Mouse (Mus musculus) liver, adult 2 months (tissue): ENCODE data around the gene Zg16. TPM values are rescaled to one million over a fixed set of nuclear protein-coding genes. Genes with fewer than 3 reads are reported as not detected.
A peak's percentile ranks its signal among the peaks of the same experiment; 100 is the strongest.

Experiments used
- DNase-seq: peaks from one replicate; pipeline ENCODE4 v3.0.0-alpha.2; 2011; ENCODE audit warnings: low read depth, low spot score; ENCODE audit errors: extremely low read depth
- H3K27ac ChIP-seq: fragments of 200-500 bp; replicated peaks from 2 replicates; pipeline ENCODE4 v1.5.1; 2012; ENCODE audit warnings: low read depth, mild to moderate bottlenecking, control low read depth, inconsistent platforms, low read length; ENCODE audit not compliant: insufficient read depth
- H3K27me3 ChIP-seq: fragments of 200-500 bp; 2 replicates; pipeline ENCODE4 v1.6.1; 2012; ENCODE audit warnings: mild to moderate bottlenecking, moderate library complexity, low read length, inconsistent platforms; ENCODE audit not compliant: control insufficient read depth, insufficient read depth
- H3K36me3 ChIP-seq: fragments of 200-500 bp; 2 replicates; pipeline ENCODE4 v1.6.1; 2012; ENCODE audit warnings: low read length, inconsistent platforms; ENCODE audit not compliant: control insufficient read depth, insufficient read depth
- H3K4me1 ChIP-seq: fragments of 200-500 bp; 2 replicates; pipeline ENCODE4 v1.6.1; 2011; ENCODE audit warnings: low read length; ENCODE audit not compliant: control insufficient read depth, insufficient read depth
- H3K4me3 ChIP-seq: fragments of 200-500 bp; 2 replicates; pipeline ENCODE4 v1.5.1; 2011; ENCODE audit warnings: low read depth, mild to moderate bottlenecking, control low read depth, low read length, moderate library complexity; ENCODE audit not compliant: insufficient read depth
- H3K79me2 ChIP-seq: fragments of 200-500 bp; 2 replicates; pipeline ENCODE4 v1.6.1; 2012; ENCODE audit warnings: inconsistent platforms, mild to moderate bottlenecking, low read length, moderate library complexity; ENCODE audit not compliant: control insufficient read depth, insufficient read depth
- H3K9ac ChIP-seq: fragments of 200-500 bp; 2 replicates; pipeline ENCODE4 v1.6.1; 2012; ENCODE audit warnings: low read depth, mild to moderate bottlenecking, control low read depth, inconsistent platforms, low read length
- CTCF ChIP-seq: fragments of 200-500 bp; IDR thresholded peaks from 2 replicates; pipeline ENCODE4 v1.5.1; 2011; ENCODE audit warnings: low read depth, low read length, control low read depth
- POLR2A ChIP-seq: fragments of 200-500 bp; IDR thresholded peaks from 2 replicates; pipeline ENCODE4 v1.6.1; 2011; ENCODE audit warnings: low read length, control low read depth; ENCODE audit not compliant: insufficient read depth; ENCODE audit errors: extremely low read depth
- WGBS: fragments of 180-500 bp; shearing (Covaris S2); methylation state at CpG from one replicate; pipeline ENCODE4 v1.1.7; 2018; 5-methylcytosine and 5-hydroxymethylcytosine counted together
- polyA plus RNA-seq: library from polyadenylated mRNA; depleted of rRNA; stranded (reverse); fragments of >200 nt; gene quantifications from 2 replicates; pipeline ENCODE4 v1.2.3, GENCODE M21; 2012
- total RNA-seq: library from RNA; depleted of rRNA; stranded (reverse); fragments of >200 nt; gene quantifications from 2 replicates; pipeline ENCODE4 v1.2.3, GENCODE M21; 2014

Zg16 gene
- total and polyA plus RNA-seq, 2 experiments: 2.3 to 47.8 TPM

GRCm38 (mm10) chr7:127041851-127042672 is 45.1 kb downstream of the Zg16 start, which contains the start of gene Kif22:
Kif22 (minus strand) TSS chr7:127042471.
- no peaks in the 10 kb centered on the region for H3K36me3 ChIP-seq
- H3K4me1 ChIP-seq: peaks cover 3% of the 10 kb centered on the region
- peak within 1 kb of the TSS; percentile 80 for H3K9ac ChIP-seq
- peak; percentile 75 for DNase-seq
- H3K27ac ChIP-seq: 0 out of 2 replicates have a peak within 1 kb of the TSS, but pooled peaks have one; percentile 20
- H3K27me3 ChIP-seq: no peaks in the 10 kb centered on the region
- H3K4me3 ChIP-seq: peak within 1 kb of the TSS; percentile 77
- no peak for TF ChIP-seq CTCF
- no peak for TF ChIP-seq POLR2A
- under 1% methylated on average over 53 of the region's 53 CpGs for WGBS
- no peaks in the 10 kb centered on the region for H3K79me2 ChIP-seq

GRCm38 (mm10) chr7:127031244-127031643 is 55.9 kb downstream of the Zg16 start:
- Histone ChIP-seq H3K79me2 (no peaks in the 10 kb centered on the region), H3K9ac (no peak overlapping the region), H3K27me3 (no peaks in the 10 kb centered on the region), H3K36me3 (no peaks in the 10 kb centered on the region), H3K4me1 (peaks cover 6% of the 10 kb centered on the region), H3K27ac (no peak overlapping the region), H3K4me3 (no peak overlapping the region)
- TF ChIP-seq POLR2A: no peak
- 81% methylated on average over 1 of the region's 1 CpGs for WGBS
- no peak for DNase-seq

DNA sequence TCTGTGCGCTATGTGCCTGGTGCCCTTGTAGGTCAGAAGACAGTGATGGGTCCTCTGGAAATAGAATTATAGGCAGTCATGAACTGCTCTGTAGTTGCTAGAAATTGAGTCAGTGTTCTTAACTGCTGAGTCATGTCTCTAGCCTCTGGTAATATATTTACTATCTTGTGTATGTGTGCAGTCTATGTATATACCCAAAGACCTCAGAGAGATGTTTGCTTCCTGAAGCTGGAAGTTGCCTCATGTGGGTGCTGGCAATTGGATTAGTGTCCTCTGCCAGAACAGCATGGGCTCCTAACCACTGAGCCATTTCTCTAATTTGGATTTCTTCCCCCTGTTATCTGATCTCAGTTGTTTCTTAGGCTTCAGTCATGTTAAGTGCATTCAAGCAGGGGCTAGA is 57.0 kb downstream of the Zg16 start:
- Histone ChIP-seq H3K4me1 (peaks cover 6% of the 10 kb centered on the region), H3K27me3 (no peaks in the 10 kb centered on the region), H3K9ac (no peak overlapping the region), H3K79me2 (no peaks in the 10 kb centered on the region), H3K27ac (no peak overlapping the region), H3K4me3 (no peak overlapping the region), H3K36me3 (no peaks in the 10 kb centered on the region)
- TF ChIP-seq POLR2A (no peak), CTCF (no peak)
- WGBS: 98% methylated on average over 1 of the region's 1 CpGs
- no peak for DNase-seq

- no peak for TF ChIP-seq CTCF
- no peak for TF ChIP-seq POLR2A
- Histone ChIP-seq H3K27ac (peak overlapping the region; percentile 90), H3K4me3 (peak overlapping the region; percentile 51), H3K79me2 (no peaks in the 10 kb centered on the region), H3K36me3 (no peaks in the 10 kb centered on the region; the same call in 1 of the 2 replicates), H3K27me3 (no peaks in the 10 kb centered on the region), H3K9ac (peak overlapping the region; percentile 82), H3K4me1 (peaks cover 11% of the 10 kb centered on the region)
- no peak for DNase-seq
- WGBS: 43% methylated on average over 8 of the region's 8 CpGs
Observed at GRCm38 (mm10) chr7:127027885-127028284, 59.2 kb downstream of the Zg16 start.

DNA sequence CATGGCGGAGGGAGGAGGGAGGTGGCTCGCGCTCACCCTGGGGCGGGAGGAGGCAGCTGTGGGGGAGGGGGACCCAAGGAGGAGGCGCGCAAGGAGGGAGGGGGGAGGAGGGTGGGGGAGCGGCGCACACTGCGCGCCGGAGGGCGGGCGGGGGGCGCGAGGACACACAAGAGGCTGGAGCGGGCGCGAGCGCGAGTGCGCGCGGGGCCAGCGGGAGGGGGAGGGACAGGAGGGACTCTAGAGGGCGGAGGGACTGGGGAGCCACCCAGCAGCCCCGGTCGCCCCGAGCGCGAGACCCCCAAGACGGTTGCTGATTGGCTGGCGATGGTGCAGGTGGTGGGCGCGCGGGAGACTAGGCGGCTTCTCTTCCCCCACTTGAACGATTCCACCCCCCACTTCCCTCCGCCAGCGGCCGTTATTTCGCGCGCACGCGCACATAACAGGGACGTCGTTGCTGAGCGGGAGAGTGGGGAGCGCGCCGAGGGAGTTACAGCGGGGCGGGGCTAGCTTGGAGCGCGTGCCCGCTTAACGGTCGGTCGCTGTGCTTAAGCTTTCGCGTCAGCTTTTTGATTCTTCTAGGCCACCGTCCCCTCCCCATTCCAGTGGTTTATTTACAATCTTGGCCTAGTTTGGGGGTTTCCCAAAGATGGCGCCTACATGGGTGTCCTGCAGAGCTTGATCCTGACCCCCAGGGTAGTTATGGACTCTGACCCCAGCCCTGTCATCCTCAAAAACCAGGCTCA is 60.0 kb downstream of the Zg16 start, which contains the start of gene Maz:
TSS of gene Maz (minus strand) at position 54 of the 743 bp plus-strand sequence.
- DNase-seq: peak; percentile 96
- no peaks in the 10 kb centered on the region for H3K79me2 ChIP-seq
- no peaks in the 10 kb centered on the region; the same call in 1 of the 2 replicates for H3K36me3 ChIP-seq
- peak within 1 kb of the TSS; percentile 71 for H3K4me3 ChIP-seq
- H3K9ac ChIP-seq: peak within 1 kb of the TSS; percentile 85
- peak within 1 kb of the TSS; percentile 90 for H3K27ac ChIP-seq
- TF ChIP-seq POLR2A (0 out of 2 replicates have a peak, but pooled peaks have one; percentile 22), CTCF (no peak)
- H3K4me1 ChIP-seq: peaks cover 11% of the 10 kb centered on the region
- WGBS: under 1% methylated on average over 59 of the region's 63 CpGs
- H3K27me3 ChIP-seq: no peaks in the 10 kb centered on the region
